ENCODE assay signal across 9 mouse cellular contexts in the genomic region with DNA sequence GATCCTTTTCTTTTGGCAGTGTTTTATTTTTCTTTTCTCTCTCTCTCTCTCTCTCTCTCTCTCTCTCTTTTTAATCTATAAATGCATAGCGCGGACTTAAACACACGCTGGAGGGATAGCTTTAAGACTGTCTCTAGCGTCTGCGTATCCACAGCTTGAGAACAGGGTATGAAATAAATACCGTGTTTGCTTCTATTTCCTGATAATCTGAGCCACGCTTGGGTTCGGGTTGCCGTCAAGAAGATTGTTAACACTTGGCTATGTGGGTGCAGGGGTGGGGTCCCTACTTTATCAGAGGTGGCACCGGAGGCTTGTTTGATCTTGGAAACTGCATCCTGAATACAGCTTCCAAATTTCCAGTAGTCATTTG. TPM values are rescaled to one million over a fixed set of nuclear protein-coding genes. Genes with fewer than 3 reads are reported as not detected.
DNase-seq lines count a peak whose midpoint lies in the region; ATAC-seq lines count a peak whose summit lies in the region.
"Had no signal": no experiment of that assay in that cellular context is flagged by ENCODE, and none has a peak within 500 bp of the region (broad histone marks: within the 10 kb centered on the region; RNA-seq: fewer than 3 reads in every experiment).

No protein-coding gene starts in this region.

- no peaks in the 10 kb centered on the region for H3K27me3 ChIP-seq in lung, embryonic 15.5 days
- H3K27me3 ChIP-seq in stomach, embryonic 14.5 days (ENCODE audit: control insufficient read depth, insufficient read depth, low read length) = no peaks in the 10 kb centered on the region

- H3K9me3 ChIP-seq in lung, embryonic 15.5 days = no peaks in the 10 kb centered on the region
- no peaks in the 10 kb centered on the region for H3K9me3 ChIP-seq in stomach, embryonic 14.5 days (ENCODE audit: control insufficient read depth, low read depth, low read length)

- intact Hi-C loops in left cerebral cortex, postnatal 4 days (cut with DNase I) = no loop called here

- ATAC-seq in lung, embryonic 15.5 days (ENCODE audit: borderline replicate concordance, extremely low read depth, low FRiP score, low TSS enrichment) = no peak
- ATAC-seq in stomach, embryonic 14.5 days (ENCODE audit: insufficient number of reproducible peaks, insufficient read depth, low FRiP score, low read depth) = no peak

- H3K36me3 ChIP-seq in lung, embryonic 15.5 days = no peaks in the 10 kb centered on the region
- no peaks in the 10 kb centered on the region for H3K36me3 ChIP-seq in stomach, embryonic 14.5 days (ENCODE audit: control insufficient read depth, insufficient read depth, low read length)

- H3K4me2 ChIP-seq in lung, embryonic 15.5 days = peak overlapping the region; percentile 52
- peak overlapping the region; percentile 47 for H3K4me2 ChIP-seq in stomach, embryonic 14.5 days (replicated peaks; ENCODE audit: low read depth, low read length)

- 10% methylated on average over 10 of the region's 10 CpGs for whole genome bisulfite sequencing in lung, embryonic 15.5 days
- WGBS in stomach, embryonic 14.5 days = 8% methylated on average over 10 of the region's 10 CpGs

- H3K27ac ChIP-seq in lung, embryonic 15.5 days = no peak overlapping the region
- no peak overlapping the region for H3K27ac ChIP-seq in stomach, embryonic 14.5 days (ENCODE audit: low read length)

- no peak overlapping the region for H3K9ac ChIP-seq in lung, embryonic 15.5 days
- no peak overlapping the region for H3K9ac ChIP-seq in stomach, embryonic 14.5 days (replicated peaks; ENCODE audit: low read depth, low read length)

- peak overlapping the region; percentile 28 for H3K4me3 ChIP-seq in lung, embryonic 15.5 days
- H3K4me3 ChIP-seq in stomach, embryonic 14.5 days (ENCODE audit: low read depth, low read length) = peak overlapping the region; percentile 23

- DNase-seq in cerebellum, postnatal 25 days = peak; percentile 6 to 20
- DNase-seq in cerebellum, adult 11 months = no peak
- no peak for DNase-seq in lung, postnatal 36 days
- peak; percentile 2 for DNase-seq in left cerebral cortex, postnatal 4 days
- DNase-seq in thymus, postnatal 25 days = no peak
- DNase-seq in adrenal gland, adult 2 months = no peak

- H3K4me1 ChIP-seq in lung, embryonic 15.5 days = no peaks in the 10 kb centered on the region
- no peaks in the 10 kb centered on the region for H3K4me1 ChIP-seq in stomach, embryonic 14.5 days (ENCODE audit: control insufficient read depth, insufficient read depth, low read length)

RNA-seq across cellular contexts. Expression of a gene that starts 1.2 kb away (rescaled TPM):
- 0.24 and 0.40 TPM in 2 replicates for polyA plus RNA-seq in lung, embryonic 15.5 days (2015; fragmentation: Nextera tagmentation; extraction: Ambion mirVana)
- total RNA-seq in left cerebral cortex, postnatal 4 days (2021) = 10 to 100 TPM; 39.3 to 45.3 TPM
- polyA plus RNA-seq in stomach, embryonic 14.5 days (2014; fragmentation: Nextera tagmentation; extraction: Ambion mirVana) = 2.1 and 2.4 TPM in 2 replicates
- 1 to 10 TPM; 3.4 to 4.5 TPM for total RNA-seq in adrenal gland, adult 2 months (2021)
- 0.09 and 0.15 TPM in 2 replicates for polyA plus RNA-seq in adrenal gland, adult 2 months (2012; rRNA removed)
- polyA plus RNA-seq: large intestine, adult 2 months had no signal

Comparison
In these comparisons a context has a peak if more than half of its experiments do, and no peak if none do; other contexts are left out.
1. DNase-seq: peak in cerebellum, postnatal 25 days (2 of 2) and left cerebral cortex, postnatal 4 days (single experiment); none in cerebellum, adult 11 months (single experiment), lung, postnatal 36 days (single experiment), thymus, postnatal 25 days (single experiment) and adrenal gland, adult 2 months (single experiment).